Mouse (Mus musculus): Measurements from ENCODE around the gene Tle1. TPM values are rescaled to one million over a fixed set of nuclear protein-coding genes. Genes with fewer than 3 reads are reported as not detected.

Tle1 gene
- polyA plus RNA-seq (2011; ENCODE audit: insufficient read depth, insufficient read length, low read depth, missing spikeins): 35.0 and 37.7 TPM in 2 replicates

GRCm38 (mm10) chr4:72200559-72201409 lies at the start of gene Tle1:
Tle1 (minus strand) TSS chr4:72200919.
- Histone ChIP-seq H3K9me3 (replicated peaks; ENCODE audit: control insufficient read depth, insufficient read depth, low read length, poor library complexity, severe bottlenecking) (no peaks in the 10 kb centered on the region), H3K27me3 (ENCODE audit: control insufficient read depth, insufficient read depth, low read length, poor library complexity, severe bottlenecking) (no peaks in the 10 kb centered on the region), H3K27ac (ENCODE audit: insufficient read depth, low read length) (peak within 1 kb of the TSS; percentile 28), H3K4me3 (ENCODE audit: low read depth, low read length) (peak within 1 kb of the TSS; percentile 98), H3K9ac (ENCODE audit: low read depth, poor library complexity, severe bottlenecking) (peak within 1 kb of the TSS; percentile 91), H3K36me3 (ENCODE audit: control insufficient read depth, insufficient read depth, low read length, poor library complexity, severe bottlenecking) (peaks cover 6% of the 10 kb centered on the region; the same call in 1 of the 2 replicates), H3K4me1 (ENCODE audit: control insufficient read depth, insufficient read depth, low read length) (no peaks in the 10 kb centered on the region)
- TF ChIP-seq EP300 (IDR thresholded peaks at IDR 0.05; ENCODE audit: insufficient read depth, low read depth, low read length) (no peak), POLR2A (IDR thresholded peaks at IDR 0.05; ENCODE audit: insufficient read depth, low read length) (no peak), CTCF (IDR thresholded peaks at IDR 0.05; ENCODE audit: low read depth, low read length) (no peak)

- no peak overlapping the region for H3K27ac ChIP-seq (ENCODE audit: insufficient read depth, low read length)
- no peaks in the 10 kb centered on the region for H3K4me1 ChIP-seq (ENCODE audit: control insufficient read depth, insufficient read depth, low read length)
- TF ChIP-seq CTCF (IDR thresholded peaks at IDR 0.05; ENCODE audit: low read depth, low read length) (no peak), EP300 (IDR thresholded peaks at IDR 0.05; ENCODE audit: insufficient read depth, low read depth, low read length) (no peak), POLR2A (IDR thresholded peaks at IDR 0.05; ENCODE audit: insufficient read depth, low read length) (no peak)
- H3K9me3 ChIP-seq (replicated peaks; ENCODE audit: control insufficient read depth, insufficient read depth, low read length, poor library complexity, severe bottlenecking): no peaks in the 10 kb centered on the region
- H3K9ac ChIP-seq (ENCODE audit: low read depth, poor library complexity, severe bottlenecking): no peak overlapping the region
- no peaks in the 10 kb centered on the region for H3K27me3 ChIP-seq (ENCODE audit: control insufficient read depth, insufficient read depth, low read length, poor library complexity, severe bottlenecking)
- no peaks in the 10 kb centered on the region for H3K36me3 ChIP-seq (ENCODE audit: control insufficient read depth, insufficient read depth, low read length, poor library complexity, severe bottlenecking)
- no peak overlapping the region for H3K4me3 ChIP-seq (ENCODE audit: low read depth, low read length)
These were observed 33.0 kb upstream of the Tle1 start for GRCm38 (mm10) chr4:72233584-72234219.

GRCm38 (mm10) chr4:72232206-72232605 lies 31.5 kb upstream of the Tle1 start:
- Histone ChIP-seq H3K4me3 (ENCODE audit: low read depth, low read length) (no peak overlapping the region), H3K9me3 (replicated peaks; ENCODE audit: control insufficient read depth, insufficient read depth, low read length, poor library complexity, severe bottlenecking) (no peaks in the 10 kb centered on the region), H3K36me3 (ENCODE audit: control insufficient read depth, insufficient read depth, low read length, poor library complexity, severe bottlenecking) (no peaks in the 10 kb centered on the region), H3K27ac (ENCODE audit: insufficient read depth, low read length) (no peak overlapping the region), H3K27me3 (ENCODE audit: control insufficient read depth, insufficient read depth, low read length, poor library complexity, severe bottlenecking) (no peaks in the 10 kb centered on the region), H3K9ac (ENCODE audit: low read depth, poor library complexity, severe bottlenecking) (no peak overlapping the region), H3K4me1 (ENCODE audit: control insufficient read depth, insufficient read depth, low read length) (no peaks in the 10 kb centered on the region)
- no peak for TF ChIP-seq POLR2A (IDR thresholded peaks at IDR 0.05; ENCODE audit: insufficient read depth, low read length)
- no peak for TF ChIP-seq CTCF (IDR thresholded peaks at IDR 0.05; ENCODE audit: low read depth, low read length)
- no peak for TF ChIP-seq EP300 (IDR thresholded peaks at IDR 0.05; ENCODE audit: insufficient read depth, low read depth, low read length)

GRCm38 (mm10) chr4:72230832-72231231 lies 30.1 kb upstream of the Tle1 start:
- Histone ChIP-seq H3K9ac (ENCODE audit: low read depth, poor library complexity, severe bottlenecking) (no peak overlapping the region), H3K4me3 (ENCODE audit: low read depth, low read length) (no peak overlapping the region), H3K36me3 (ENCODE audit: control insufficient read depth, insufficient read depth, low read length, poor library complexity, severe bottlenecking) (no peaks in the 10 kb centered on the region), H3K4me1 (ENCODE audit: control insufficient read depth, insufficient read depth, low read length) (no peaks in the 10 kb centered on the region), H3K27ac (ENCODE audit: insufficient read depth, low read length) (no peak overlapping the region), H3K9me3 (replicated peaks; ENCODE audit: control insufficient read depth, insufficient read depth, low read length, poor library complexity, severe bottlenecking) (no peaks in the 10 kb centered on the region), H3K27me3 (ENCODE audit: control insufficient read depth, insufficient read depth, low read length, poor library complexity, severe bottlenecking) (no peaks in the 10 kb centered on the region)
- TF ChIP-seq POLR2A (IDR thresholded peaks at IDR 0.05; ENCODE audit: insufficient read depth, low read length) (no peak), EP300 (IDR thresholded peaks at IDR 0.05; ENCODE audit: insufficient read depth, low read depth, low read length) (no peak), CTCF (IDR thresholded peaks at IDR 0.05; ENCODE audit: low read depth, low read length) (no peak)

- Histone ChIP-seq H3K4me1 (ENCODE audit: control insufficient read depth, insufficient read depth, low read length) (no peaks in the 10 kb centered on the region), H3K27me3 (ENCODE audit: control insufficient read depth, insufficient read depth, low read length, poor library complexity, severe bottlenecking) (no peaks in the 10 kb centered on the region), H3K9ac (ENCODE audit: low read depth, poor library complexity, severe bottlenecking) (no peak overlapping the region), H3K9me3 (replicated peaks; ENCODE audit: control insufficient read depth, insufficient read depth, low read length, poor library complexity, severe bottlenecking) (no peaks in the 10 kb centered on the region), H3K4me3 (ENCODE audit: low read depth, low read length) (no peak overlapping the region), H3K36me3 (ENCODE audit: control insufficient read depth, insufficient read depth, low read length, poor library complexity, severe bottlenecking) (no peaks in the 10 kb centered on the region), H3K27ac (ENCODE audit: insufficient read depth, low read length) (no peak overlapping the region)
- no peak for TF ChIP-seq POLR2A (IDR thresholded peaks at IDR 0.05; ENCODE audit: insufficient read depth, low read length)
- no peak for TF ChIP-seq CTCF (IDR thresholded peaks at IDR 0.05; ENCODE audit: low read depth, low read length)
- no peak for TF ChIP-seq EP300 (IDR thresholded peaks at IDR 0.05; ENCODE audit: insufficient read depth, low read depth, low read length)
These were observed 20.9 kb upstream of the Tle1 start for GRCm38 (mm10) chr4:72221629-72222028.

Measured in ES-Bruce4 (cell line).